Mouse (Mus musculus) kidney, postnatal 0 days (tissue): ENCODE measurements at regions not wholly inside any gene's neighbourhood (a gene's known extent, or its start where the extent isn't known, plus 50 kb on each side); places are given as distances from the start of the nearest gene placed in this dataset.

Source experiments
- ATAC-seq: fragments of 200-750 bp; cut with Nextera tagmentation; replicated peaks from 2 replicates; pipeline ENCODE4 v1.8.0; 2017; ENCODE audit warnings: low read depth, moderate number of reproducible peaks, moderate TSS enrichment, moderate library complexity; ENCODE audit not compliant: low FRiP score
- DNase-seq: peaks from one replicate; pipeline ENCODE4 v3.0.0-alpha.2; 2016; ENCODE audit warnings: low spot score
- H3K27ac ChIP-seq: fragments of 300-500 bp; sonication (generic); 2 replicates; pipeline ENCODE4 v1.5.1; 2014; ENCODE audit warnings: mild to moderate bottlenecking
- H3K27me3 ChIP-seq: fragments of 300-500 bp; sonication (generic); 2 replicates; pipeline ENCODE4 v1.6.1; 2014; ENCODE audit warnings: low read length, mixed read lengths; ENCODE audit not compliant: insufficient read depth
- H3K36me3 ChIP-seq: fragments of 300-500 bp; sonication (generic); 2 replicates; pipeline ENCODE4 v1.6.1; 2014; ENCODE audit warnings: low read length, mixed read lengths; ENCODE audit not compliant: insufficient read depth
- H3K4me1 ChIP-seq: fragments of 300-500 bp; sonication (generic); replicated peaks from 2 replicates; pipeline ENCODE4 v1.6.1; 2014; ENCODE audit warnings: antibody characterized with exemption, low read length, mixed read lengths; ENCODE audit not compliant: insufficient read depth
- H3K4me2 ChIP-seq: fragments of 300-500 bp; sonication (generic); 2 replicates; pipeline ENCODE4 v1.6.1; 2014; ENCODE audit warnings: mild to moderate bottlenecking, low read length, moderate library complexity, mixed read lengths
- H3K4me3 ChIP-seq: fragments of 300-500 bp; sonication (generic); replicated peaks from 2 replicates; pipeline ENCODE4 v1.5.1; 2014; ENCODE audit warnings: low read depth, low read length
- H3K9ac ChIP-seq: fragments of 300-500 bp; sonication (generic); 2 replicates; pipeline ENCODE4 v1.6.1; 2014; ENCODE audit warnings: low read depth, low read length
- H3K9me3 ChIP-seq: fragments of 300-500 bp; sonication (generic); replicated peaks from 2 replicates; pipeline ENCODE4 v1.6.1; 2016; ENCODE audit warnings: low read length, inconsistent platforms, mixed read lengths
- CTCF ChIP-seq: IDR thresholded peaks from 2 replicates; pipeline ENCODE4 v1.5.1; 2016; ENCODE audit warnings: antibody characterized with exemption, low read depth, mild to moderate bottlenecking, moderate library complexity
- WGBS: fragments of 180-500 bp; shearing (Covaris S2); extraction: QIAGEN DNeasy Blood & Tissue Kit; methylation state at CpG from one replicate; pipeline ENCODE4 v1.1.7; 2014; 5-methylcytosine and 5-hydroxymethylcytosine counted together

DNA sequence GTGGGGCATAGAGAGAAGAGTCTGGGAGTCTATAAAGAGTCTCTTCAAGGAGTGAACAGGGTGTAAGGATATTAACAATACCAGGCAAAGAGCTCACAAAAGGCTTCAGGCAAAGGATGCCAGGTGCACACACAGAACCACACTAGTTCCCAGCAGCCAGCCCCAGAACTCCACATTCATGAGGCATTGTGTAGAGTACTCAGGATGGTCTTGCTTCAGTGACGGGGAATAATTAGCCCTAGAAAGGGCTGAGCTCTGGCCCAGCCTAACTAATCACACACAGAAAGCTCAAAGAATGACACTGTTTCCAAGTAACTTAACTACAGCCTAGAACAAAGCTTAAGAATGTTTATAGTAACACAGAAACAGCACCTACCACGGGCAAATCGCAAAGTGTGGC is 428.2 kb downstream of the Ate1 start:
- H3K27ac ChIP-seq: no peak overlapping the region
- no peaks in the 10 kb centered on the region for H3K27me3 ChIP-seq
- H3K4me1 ChIP-seq: no peaks in the 10 kb centered on the region
- WGBS: 43% methylated on average over 3 of the region's 3 CpGs
- no peak for TF ChIP-seq CTCF
- no peaks in the 10 kb centered on the region for H3K9me3 ChIP-seq
- ATAC-seq: no peak
- H3K4me2 ChIP-seq: no peak overlapping the region
- no peak overlapping the region for H3K9ac ChIP-seq
- no peaks in the 10 kb centered on the region for H3K36me3 ChIP-seq
- no peak for DNase-seq
- H3K4me3 ChIP-seq: no peak overlapping the region

DNA sequence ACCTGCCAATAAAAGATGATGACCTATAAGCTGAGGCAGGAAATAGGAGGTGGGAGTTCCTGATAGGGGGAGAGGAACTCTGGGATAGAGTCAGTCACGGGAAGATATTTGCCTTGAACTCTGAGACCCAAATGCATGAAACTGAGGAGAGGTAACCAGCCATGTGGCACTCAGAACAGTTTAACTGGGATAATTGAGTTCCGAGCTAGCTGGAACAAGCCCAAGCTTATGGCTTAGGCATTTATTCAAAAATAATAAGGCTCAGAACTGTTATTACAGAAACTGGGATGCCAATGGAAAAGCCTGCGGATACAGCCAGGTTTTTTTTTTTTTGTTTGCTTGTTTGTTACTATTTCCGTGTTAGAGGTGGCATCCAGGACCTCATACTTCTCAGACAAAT is 425.0 kb downstream of the Ate1 start:
- Histone ChIP-seq H3K27me3 (no peaks in the 10 kb centered on the region), H3K36me3 (no peaks in the 10 kb centered on the region), H3K9ac (no peak overlapping the region), H3K4me2 (no peak overlapping the region), H3K9me3 (no peaks in the 10 kb centered on the region), H3K4me3 (no peak overlapping the region), H3K27ac (no peak overlapping the region), H3K4me1 (no peaks in the 10 kb centered on the region; the same call in 1 of the 2 replicates)
- ATAC-seq: no peak
- no peak for DNase-seq
- TF ChIP-seq CTCF: no peak
- WGBS: 68% methylated on average over 4 of the region's 4 CpGs

DNA sequence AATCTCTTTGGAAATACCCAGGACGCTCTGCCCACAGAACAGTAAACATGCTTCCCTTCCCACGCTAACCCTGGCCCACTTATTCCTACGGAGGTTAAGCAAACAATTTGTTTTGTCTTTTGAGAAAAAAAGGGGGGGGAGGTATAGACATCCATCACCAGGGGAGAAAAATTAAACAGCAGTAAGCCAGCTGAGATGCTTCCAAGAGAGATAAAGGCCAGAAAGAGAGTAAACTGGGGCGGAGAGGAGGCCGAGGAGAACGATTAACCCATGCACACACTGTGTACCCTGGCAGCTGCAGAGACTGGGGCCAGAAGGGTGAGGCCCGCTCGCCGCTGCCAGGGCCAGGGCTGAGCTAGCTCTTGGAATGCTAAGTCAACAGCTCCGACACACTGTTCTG is 421.6 kb downstream of the Ate1 start:
- Histone ChIP-seq H3K36me3 (no peaks in the 10 kb centered on the region), H3K4me3 (no peak overlapping the region), H3K27ac (no peak overlapping the region), H3K27me3 (no peaks in the 10 kb centered on the region), H3K4me2 (no peak overlapping the region), H3K9ac (no peak overlapping the region), H3K4me1 (no peaks in the 10 kb centered on the region; the same call in 1 of the 2 replicates), H3K9me3 (no peaks in the 10 kb centered on the region)
- 40% methylated on average over 10 of the region's 10 CpGs for WGBS
- DNase-seq: no peak
- no peak for ATAC-seq
- no peak for TF ChIP-seq CTCF

GRCm38 (mm10) chr7:130102671-130103070 is 417.5 kb downstream of the Ate1 start:
- H3K27me3 ChIP-seq: no peaks in the 10 kb centered on the region
- ATAC-seq (no peak), DNase-seq (no peak)
- no peaks in the 10 kb centered on the region for H3K36me3 ChIP-seq
- no peak overlapping the region for H3K9ac ChIP-seq
- no peak for TF ChIP-seq CTCF
- no peaks in the 10 kb centered on the region; the same call in 1 of the 2 replicates for H3K4me1 ChIP-seq
- no peaks in the 10 kb centered on the region for H3K9me3 ChIP-seq
- no peak overlapping the region for H3K4me2 ChIP-seq
- 60% methylated on average over 5 of the region's 5 CpGs for WGBS
- no peak overlapping the region for H3K4me3 ChIP-seq
- no peak overlapping the region for H3K27ac ChIP-seq

- H3K9ac ChIP-seq: no peak overlapping the region
- H3K36me3 ChIP-seq: no peaks in the 10 kb centered on the region
- DNase-seq (no peak), ATAC-seq (no peak)
- H3K4me2 ChIP-seq: no peak overlapping the region
- 39% methylated on average over 5 of the region's 5 CpGs for WGBS
- H3K27me3 ChIP-seq: no peaks in the 10 kb centered on the region
- H3K27ac ChIP-seq: no peak overlapping the region
- no peaks in the 10 kb centered on the region for H3K9me3 ChIP-seq
- H3K4me1 ChIP-seq: no peaks in the 10 kb centered on the region
- no peak overlapping the region for H3K4me3 ChIP-seq
- no peak for TF ChIP-seq CTCF
These were observed 413.2 kb downstream of the Ate1 start for GRCm38 (mm10) chr7:130106961-130107360.

GRCm38 (mm10) chr7:130108362-130108761 is 411.8 kb downstream of the Ate1 start:
- DNase-seq (no peak), ATAC-seq (no peak)
- Histone ChIP-seq H3K4me1 (no peaks in the 10 kb centered on the region), H3K4me2 (no peak overlapping the region), H3K27ac (no peak overlapping the region), H3K36me3 (no peaks in the 10 kb centered on the region), H3K4me3 (no peak overlapping the region), H3K9me3 (no peaks in the 10 kb centered on the region), H3K9ac (no peak overlapping the region), H3K27me3 (no peaks in the 10 kb centered on the region)
- 87% methylated on average over 17 of the region's 17 CpGs for WGBS
- TF ChIP-seq CTCF: no peak
